Mouse (Mus musculus) E14TG2a.4 (cell line): ENCODE measurements at regions not wholly inside any gene's neighbourhood (a gene's known extent, or its start where the extent isn't known, plus 50 kb on each side); places are given as distances from the start of the nearest gene placed in this dataset.

ENCODE experiments used
- CTCF ChIP-seq: conservative IDR thresholded peaks from 2 replicates; pipeline ENCODE4 v1.5.1; 2014; ENCODE audit warnings: low read length
- POU5F1 ChIP-seq: IDR thresholded peaks from 2 replicates; pipeline ENCODE4 v1.6.1; 2014; ENCODE audit warnings: low read length, borderline replicate concordance

- no peak for TF ChIP-seq CTCF
- no peak for TF ChIP-seq POU5F1
Observed at GRCm38 (mm10) chr15:8842129-8842528, 125.6 kb upstream of the Ranbp3l start.
